Comparison of ENCODE assay signal across 11 mouse cellular contexts in the genomic region with DNA sequence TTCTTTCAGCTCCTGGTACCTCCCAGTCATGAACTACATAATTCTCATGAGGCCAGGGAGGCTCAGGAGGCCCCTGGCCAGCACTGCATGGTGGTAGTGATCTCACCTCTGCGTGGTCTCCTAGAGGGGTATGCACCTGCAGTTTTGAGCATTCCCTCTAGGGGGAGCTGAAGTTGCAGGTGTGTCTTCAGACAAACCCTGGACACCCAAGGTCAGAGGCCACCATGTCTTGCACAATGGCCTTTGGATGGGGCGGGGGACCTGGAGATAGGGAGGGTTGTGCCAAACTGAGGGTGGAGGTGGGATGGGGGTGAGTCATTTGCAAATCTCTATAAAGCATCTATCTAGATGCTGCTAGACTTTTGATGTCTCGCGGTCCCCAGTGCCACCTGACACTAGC.
A peak's percentile ranks its signal among the peaks of the same experiment; 100 is the strongest.
DNase-seq lines count a peak whose midpoint lies in the region; ATAC-seq and TF ChIP-seq lines count a peak whose summit lies in the region.
"Had no signal": no experiment of that assay in that cellular context is flagged by ENCODE, and none has a peak within 500 bp of the region (broad histone marks: within the 10 kb centered on the region; RNA-seq: fewer than 3 reads in every experiment).

No protein-coding gene starts in this region.

- H3K4me3 ChIP-seq in liver, embryonic 12.5 days = no peak overlapping the region
- no peak overlapping the region for H3K4me3 ChIP-seq in small intestine, adult 2 months (ENCODE audit: low read depth, low read length)
- H3K4me3 ChIP-seq: limb, embryonic 15.5 days; midbrain, embryonic 13.5 days had no signal

- ATAC-seq in liver, embryonic 12.5 days = no peak
- no peak for ATAC-seq in megakaryocyte, adult 5-6 weeks (ENCODE audit: poor library complexity, severe bottlenecking)
- ATAC-seq: forebrain, embryonic 16.5 days; hindbrain, embryonic 16.5 days; midbrain, embryonic 13.5 days had no signal

- H3K36me3 ChIP-seq in liver, embryonic 12.5 days = no peaks in the 10 kb centered on the region
- no peaks in the 10 kb centered on the region for H3K36me3 ChIP-seq in small intestine, adult 2 months (ENCODE audit: control insufficient read depth, insufficient read depth, low read length)
- H3K36me3 ChIP-seq: limb, embryonic 15.5 days; midbrain, embryonic 13.5 days had no signal

- H3K27ac ChIP-seq in liver, embryonic 12.5 days = no peak overlapping the region
- H3K27ac ChIP-seq in small intestine, adult 2 months (ENCODE audit: insufficient read depth, low read depth, low read length) = no peak overlapping the region
- H3K27ac ChIP-seq: limb, embryonic 15.5 days; midbrain, embryonic 13.5 days had no signal

- TF ChIP-seq POLR2A in small intestine, adult 2 months (IDR thresholded peaks at IDR 0.05; ENCODE audit: low read depth, low read length) = no peak

- peak; percentile 62 for DNase-seq in liver
- DNase-seq in CD4-positive helper T cell, adult 2 months (ENCODE audit: low read depth, low spot score) = peak; percentile 25
- peak; percentile 61 for DNase-seq in ZHBTc4 (ENCODE audit: low read depth, low spot score)
- no peak for DNase-seq in yolk sac, embryonic 10.5 days (ENCODE audit: low spot score)

- TF ChIP-seq CTCF in small intestine, adult 2 months (IDR thresholded peaks at IDR 0.05; ENCODE audit: extremely low read depth, insufficient read length, insufficient replicate concordance, low read depth, low read length) = peak; percentile 50; the same call in 1 of the 2 replicates

- H3K27me3 ChIP-seq in liver, embryonic 12.5 days (replicated peaks) = peaks cover 12% of the 10 kb centered on the region; the same call in 1 of the 2 replicates
- H3K27me3 ChIP-seq in small intestine, adult 2 months (ENCODE audit: control insufficient read depth, insufficient read depth, low read length) = no peaks in the 10 kb centered on the region
- H3K27me3 ChIP-seq: limb, embryonic 15.5 days had no signal

- H3K9ac ChIP-seq in liver, embryonic 12.5 days = no peak overlapping the region
- H3K9ac ChIP-seq: limb, embryonic 15.5 days; midbrain, embryonic 13.5 days had no signal

- WGBS in liver, embryonic 12.5 days (ENCODE audit: insufficient replicate concordance) = 64% methylated on average over 4 of the region's 4 CpGs
- WGBS in small intestine, adult 2 months = 70% methylated on average over 4 of the region's 4 CpGs

- no peak overlapping the region for H3K4me2 ChIP-seq in liver, embryonic 12.5 days
- H3K4me2 ChIP-seq: limb, embryonic 15.5 days; midbrain, embryonic 13.5 days had no signal

- H3K9me3 ChIP-seq in liver, embryonic 12.5 days (replicated peaks) = no peaks in the 10 kb centered on the region
- H3K9me3 ChIP-seq: limb, embryonic 15.5 days; midbrain, embryonic 13.5 days had no signal

- peaks cover 20% of the 10 kb centered on the region for H3K4me1 ChIP-seq in liver, embryonic 12.5 days
- peaks cover 8% of the 10 kb centered on the region for H3K4me1 ChIP-seq in small intestine, adult 2 months (ENCODE audit: control insufficient read depth, insufficient read depth, insufficient read length, low read length)
